Mouse (Mus musculus): ENCODE data around the gene Ssu72.
"Not testable (repeated sequence)": the region's sequence is repeated elsewhere in the genome, so short reads cannot be mapped to it uniquely, and the experiment has no call there.

The Ssu72 gene

GRCm38 (mm10) chr4:155703425-155703929 lies 1.1 kb upstream of the Ssu72 start:
- DNase-seq = no peak

GRCm38 (mm10) chr4:155705592-155705929 lies 961 bp downstream of the Ssu72 start:
- no peak for DNase-seq

GRCm38 (mm10) chr4:155708582-155708981 lies 4.0 kb downstream of the Ssu72 start:
- no peak for DNase-seq

GRCm38 (mm10) chr4:155708988-155709387 lies 4.4 kb downstream of the Ssu72 start:
- DNase-seq = no peak

- no peak for DNase-seq
Observed at GRCm38 (mm10) chr4:155710521-155711252, 6.1 kb downstream of the Ssu72 start.

GRCm38 (mm10) chr4:155721668-155722083 lies 17.1 kb downstream of the Ssu72 start:
- DNase-seq = peak; percentile 15 to 20

GRCm38 (mm10) chr4:155727993-155728392 lies 23.4 kb downstream of the Ssu72 start:
- DNase-seq = no peak

- no peak for DNase-seq
Observed at GRCm38 (mm10) chr4:155733267-155733666, 28.7 kb downstream of the Ssu72 start.

- DNase-seq = peak; percentile 84 to 90
Observed at GRCm38 (mm10) chr4:155734350-155734941, 29.8 kb downstream of the Ssu72 start, which contains the start of gene Tmem240. TSS of gene Tmem240 (plus strand) at chr4:155734800.

- DNase-seq = peak; percentile 59 to 67
Observed at GRCm38 (mm10) chr4:155734951-155735702, 30.5 kb downstream of the Ssu72 start.

GRCm38 (mm10) chr4:155735788-155736187 lies 31.2 kb downstream of the Ssu72 start:
- DNase-seq = no peak

GRCm38 (mm10) chr4:155736421-155736820 lies 31.8 kb downstream of the Ssu72 start:
- no peak for DNase-seq

GRCm38 (mm10) chr4:155738262-155738661 lies 33.7 kb downstream of the Ssu72 start:
- no peak for DNase-seq

GRCm38 (mm10) chr4:155739152-155739551 lies 34.6 kb downstream of the Ssu72 start:
- DNase-seq = no peak

GRCm38 (mm10) chr4:155739741-155740636 lies 35.4 kb downstream of the Ssu72 start:
- no peak for DNase-seq

GRCm38 (mm10) chr4:155740681-155741080 lies 36.1 kb downstream of the Ssu72 start:
- not testable (repeated sequence) for DNase-seq

- DNase-seq = no peak
Observed at GRCm38 (mm10) chr4:155742684-155743083, 38.1 kb downstream of the Ssu72 start.

- no peak for DNase-seq
Observed at GRCm38 (mm10) chr4:155744474-155744873, 39.9 kb downstream of the Ssu72 start.

GRCm38 (mm10) chr4:155745136-155745535 lies 40.5 kb downstream of the Ssu72 start:
- no peak for DNase-seq

- no peak for DNase-seq
Observed at GRCm38 (mm10) chr4:155746036-155746548, 41.5 kb downstream of the Ssu72 start.

GRCm38 (mm10) chr4:155746575-155747490 lies 42.2 kb downstream of the Ssu72 start:
- DNase-seq = no peak

Measured in thymus, postnatal 36 days (tissue).